Mouse (Mus musculus): ENCODE data around the gene Lama4. TPM values are rescaled to one million over a fixed set of nuclear protein-coding genes. Genes with fewer than 3 reads are reported as not detected.

The Lama4 gene
- polyA plus RNA-seq, 1 experiment from 2014 or later: 22.3 TPM

DNA sequence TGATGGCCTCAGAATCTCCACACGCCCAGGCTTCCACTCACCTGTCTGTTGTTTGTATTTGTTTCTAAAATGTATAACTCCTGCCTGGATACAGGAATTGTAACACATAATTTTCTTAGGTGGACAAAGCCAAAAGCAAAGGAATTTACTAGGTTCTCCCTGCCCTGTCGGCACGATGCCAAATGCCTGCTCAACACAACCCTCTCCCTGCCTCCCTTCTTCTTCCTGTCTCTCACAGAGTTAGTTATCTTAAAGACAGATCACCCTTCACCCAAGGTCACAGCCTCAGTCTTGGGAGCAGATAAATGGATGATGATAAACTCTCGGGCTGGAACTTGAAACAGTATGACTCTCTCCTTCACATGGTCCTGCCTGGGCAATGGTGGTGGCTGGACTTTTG, 35.6 kb downstream of the Lama4 start:
- ATAC-seq (ENCODE audit: low FRiP score): no peak
- no peaks in the 10 kb centered on the region for H3K9me3 ChIP-seq (replicated peaks)
- H3K4me3 ChIP-seq (replicated peaks): no peak overlapping the region
- no peak overlapping the region for H3K4me2 ChIP-seq
- H3K4me1 ChIP-seq: no peaks in the 10 kb centered on the region
- H3K27me3 ChIP-seq (replicated peaks): no peaks in the 10 kb centered on the region
- H3K27ac ChIP-seq (replicated peaks): no peak overlapping the region
- H3K36me3 ChIP-seq: no peaks in the 10 kb centered on the region
- 94% methylated on average over 4 of the region's 4 CpGs for WGBS
- H3K9ac ChIP-seq (replicated peaks): no peak overlapping the region

DNA sequence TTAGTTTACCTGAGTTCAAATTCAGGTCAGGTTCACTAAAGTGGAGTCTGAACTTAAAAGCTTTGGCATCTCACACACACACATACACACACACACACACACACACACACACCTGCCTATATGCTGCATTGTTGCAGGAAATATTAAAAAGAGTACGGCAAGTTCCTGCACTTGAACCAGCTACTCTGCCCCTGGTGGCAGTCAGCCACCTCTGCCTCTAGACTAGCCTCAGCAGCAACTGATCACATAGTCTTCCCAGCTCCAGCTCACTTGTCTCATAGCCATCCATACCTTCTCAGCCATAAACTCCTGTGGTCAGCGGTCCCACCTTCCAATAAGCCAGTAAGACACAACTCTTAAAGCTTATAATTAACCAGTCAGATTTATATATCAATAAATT, 37.2 kb downstream of the Lama4 start:
- H3K36me3 ChIP-seq: no peaks in the 10 kb centered on the region
- H3K9ac ChIP-seq (replicated peaks): no peak overlapping the region
- H3K4me3 ChIP-seq (replicated peaks): no peak overlapping the region
- ATAC-seq (ENCODE audit: low FRiP score): no peak
- no peaks in the 10 kb centered on the region for H3K4me1 ChIP-seq
- no peak overlapping the region for H3K27ac ChIP-seq (replicated peaks)
- no peak overlapping the region for H3K4me2 ChIP-seq
- H3K9me3 ChIP-seq (replicated peaks): no peaks in the 10 kb centered on the region
- no peaks in the 10 kb centered on the region for H3K27me3 ChIP-seq (replicated peaks)
- 83% methylated on average over 2 of the region's 2 CpGs for WGBS

GRCm38 (mm10) chr10:39003520-39003919, 38.2 kb downstream of the Lama4 start:
- no peak for ATAC-seq (ENCODE audit: low FRiP score)
- no peaks in the 10 kb centered on the region for H3K27me3 ChIP-seq (replicated peaks)
- no peak overlapping the region for H3K9ac ChIP-seq (replicated peaks)
- H3K9me3 ChIP-seq (replicated peaks): no peaks in the 10 kb centered on the region
- H3K36me3 ChIP-seq: no peaks in the 10 kb centered on the region
- H3K4me1 ChIP-seq: no peaks in the 10 kb centered on the region
- H3K4me3 ChIP-seq (replicated peaks): no peak overlapping the region
- H3K27ac ChIP-seq (replicated peaks): no peak overlapping the region
- H3K4me2 ChIP-seq: no peak overlapping the region

DNA sequence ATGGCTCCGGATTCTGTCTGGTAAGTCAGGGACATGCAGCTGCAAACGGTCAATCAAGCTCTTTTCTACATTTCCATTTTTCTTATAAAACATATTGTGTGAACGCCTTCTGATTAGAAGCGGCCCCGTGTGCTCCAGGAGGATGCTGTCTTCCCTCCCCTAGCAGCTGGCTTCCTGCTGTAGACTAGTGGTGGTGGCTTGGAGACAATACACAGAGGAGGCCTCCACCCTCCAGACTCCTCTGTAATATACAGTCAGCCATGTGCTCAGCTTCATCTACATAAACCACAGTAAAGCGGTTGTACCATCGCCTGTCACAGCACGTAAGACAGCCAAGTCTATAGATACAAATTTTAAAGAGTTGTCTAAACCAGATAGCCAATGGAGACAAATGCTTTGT, 40.2 kb downstream of the Lama4 start:
- Histone ChIP-seq H3K27ac (replicated peaks) (no peak overlapping the region), H3K9me3 (replicated peaks) (no peaks in the 10 kb centered on the region), H3K36me3 (no peaks in the 10 kb centered on the region), H3K27me3 (replicated peaks) (no peaks in the 10 kb centered on the region), H3K4me2 (no peak overlapping the region), H3K9ac (replicated peaks) (no peak overlapping the region), H3K4me3 (replicated peaks) (no peak overlapping the region), H3K4me1 (no peaks in the 10 kb centered on the region)
- ATAC-seq (ENCODE audit: low FRiP score): 0 out of 2 replicates have a peak, but pooled peaks have one; percentile 45
- 77% methylated on average over 8 of the region's 8 CpGs for WGBS

- Histone ChIP-seq H3K36me3 (no peaks in the 10 kb centered on the region), H3K27ac (replicated peaks) (no peak overlapping the region), H3K4me2 (no peak overlapping the region), H3K9ac (replicated peaks) (no peak overlapping the region), H3K4me1 (no peaks in the 10 kb centered on the region), H3K4me3 (replicated peaks) (no peak overlapping the region), H3K9me3 (replicated peaks) (no peaks in the 10 kb centered on the region), H3K27me3 (replicated peaks) (no peaks in the 10 kb centered on the region)
- no peak for ATAC-seq (ENCODE audit: low FRiP score)
- WGBS: 47% methylated on average over 4 of the region's 4 CpGs
These were observed 41.3 kb downstream of the Lama4 start for GRCm38 (mm10) chr10:39006433-39007105.

DNA sequence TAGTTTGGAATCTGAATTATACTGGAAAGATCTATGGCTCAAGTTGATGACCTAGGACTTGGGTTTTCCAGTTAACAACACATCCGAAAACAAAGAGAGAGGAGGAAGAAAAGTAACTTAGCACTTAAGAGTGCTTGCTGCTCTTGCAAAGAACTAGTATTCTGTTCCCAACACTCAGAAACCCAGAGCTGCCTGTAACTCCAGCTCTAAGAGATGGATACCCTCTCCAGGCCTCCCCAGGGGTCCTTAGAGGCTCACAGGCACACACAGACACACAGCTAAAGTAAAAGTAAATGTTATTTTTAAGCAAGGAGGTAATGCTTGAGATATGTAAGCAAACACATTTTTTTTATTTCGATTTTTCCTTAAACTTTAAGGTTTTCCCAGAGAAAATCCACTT, 49.5 kb downstream of the Lama4 start:
- Histone ChIP-seq H3K9me3 (replicated peaks) (no peaks in the 10 kb centered on the region), H3K9ac (replicated peaks) (no peak overlapping the region), H3K27me3 (replicated peaks) (no peaks in the 10 kb centered on the region), H3K4me1 (no peaks in the 10 kb centered on the region; the same call in 1 of the 2 replicates), H3K27ac (replicated peaks) (no peak overlapping the region), H3K36me3 (no peaks in the 10 kb centered on the region), H3K4me2 (no peak overlapping the region), H3K4me3 (replicated peaks) (no peak overlapping the region)
- 82% methylated on average over 2 of the region's 2 CpGs for WGBS
- ATAC-seq (ENCODE audit: low FRiP score): no peak

DNA sequence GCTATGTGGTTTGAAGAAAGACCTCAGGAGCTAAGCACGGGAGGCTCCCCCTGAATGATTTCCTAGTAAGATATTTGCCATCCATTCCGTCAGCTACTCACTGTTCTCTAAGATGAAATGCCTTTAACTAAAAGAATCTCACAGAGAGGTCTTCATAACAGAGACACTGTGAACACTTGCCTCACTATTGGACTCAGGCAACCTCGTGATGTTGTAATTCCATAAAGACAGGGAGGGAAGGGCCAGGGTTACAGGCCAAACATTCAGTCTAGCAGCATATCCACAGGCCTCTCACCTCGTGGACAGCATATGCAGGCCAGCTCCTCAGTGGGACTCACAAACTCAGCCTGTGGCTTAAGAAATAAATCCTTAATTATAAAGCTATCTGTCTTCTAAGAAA, 52.7 kb downstream of the Lama4 start:
- 69% methylated on average over 4 of the region's 4 CpGs for WGBS

GRCm38 (mm10) chr10:39018635-39019034, 53.3 kb downstream of the Lama4 start:
- H3K4me3 ChIP-seq (replicated peaks): no peak overlapping the region
- 57% methylated on average over 1 of the region's 1 CpGs for WGBS
- H3K4me2 ChIP-seq: no peak overlapping the region
- no peaks in the 10 kb centered on the region for H3K27me3 ChIP-seq (replicated peaks)
- H3K4me1 ChIP-seq: no peaks in the 10 kb centered on the region; the same call in 1 of the 2 replicates
- H3K9ac ChIP-seq (replicated peaks): no peak overlapping the region
- H3K36me3 ChIP-seq: no peaks in the 10 kb centered on the region
- H3K27ac ChIP-seq (replicated peaks): no peak overlapping the region
- no peak for ATAC-seq (ENCODE audit: low FRiP score)
- no peaks in the 10 kb centered on the region for H3K9me3 ChIP-seq (replicated peaks)

More for the DNA sequence above, 52.7 kb downstream of the Lama4 start:
- Histone ChIP-seq H3K27me3 (replicated peaks) (no peaks in the 10 kb centered on the region), H3K4me1 (no peaks in the 10 kb centered on the region; the same call in 1 of the 2 replicates), H3K9ac (replicated peaks) (no peak overlapping the region), H3K27ac (replicated peaks) (no peak overlapping the region), H3K36me3 (no peaks in the 10 kb centered on the region), H3K9me3 (replicated peaks) (no peaks in the 10 kb centered on the region), H3K4me3 (replicated peaks) (no peak overlapping the region), H3K4me2 (no peak overlapping the region)
- no peak for ATAC-seq (ENCODE audit: low FRiP score)

- WGBS: 86% methylated on average over 5 of the region's 5 CpGs
- no peak overlapping the region for H3K27ac ChIP-seq (replicated peaks)
- ATAC-seq (ENCODE audit: low FRiP score): no peak
- no peaks in the 10 kb centered on the region for H3K27me3 ChIP-seq (replicated peaks)
- H3K9ac ChIP-seq (replicated peaks): no peak overlapping the region
- no peak overlapping the region for H3K4me2 ChIP-seq
- H3K9me3 ChIP-seq (replicated peaks): no peaks in the 10 kb centered on the region
- no peaks in the 10 kb centered on the region for H3K36me3 ChIP-seq
- peaks cover 5% of the 10 kb centered on the region for H3K4me1 ChIP-seq
- no peak overlapping the region for H3K4me3 ChIP-seq (replicated peaks)
These were observed 58.4 kb downstream of the Lama4 start for GRCm38 (mm10) chr10:39023618-39024256.

DNA sequence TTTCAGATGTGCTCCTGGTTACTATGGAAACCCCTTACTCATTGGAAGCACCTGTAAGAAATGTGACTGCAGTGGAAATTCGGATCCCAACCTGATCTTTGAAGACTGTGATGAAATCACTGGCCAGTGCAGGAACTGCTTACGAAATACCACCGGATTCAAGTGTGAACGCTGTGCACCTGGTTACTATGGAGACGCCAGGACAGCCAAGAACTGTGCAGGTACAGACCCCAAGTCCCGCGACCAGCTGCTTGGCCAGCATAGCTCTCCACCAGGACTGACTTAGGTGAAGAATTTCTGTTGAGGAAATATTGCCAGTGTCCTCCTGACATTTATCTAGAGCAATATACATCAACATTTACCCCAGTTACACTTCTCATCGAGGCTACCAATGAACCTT, 61.2 kb downstream of the Lama4 start:
- H3K4me2 ChIP-seq: no peak overlapping the region
- H3K9ac ChIP-seq (replicated peaks): no peak overlapping the region
- no peaks in the 10 kb centered on the region for H3K9me3 ChIP-seq (replicated peaks)
- H3K4me1 ChIP-seq: peaks cover 16% of the 10 kb centered on the region; the same call in 1 of the 2 replicates
- H3K27ac ChIP-seq (replicated peaks): no peak overlapping the region
- ATAC-seq (ENCODE audit: low FRiP score): no peak
- no peaks in the 10 kb centered on the region for H3K27me3 ChIP-seq (replicated peaks)
- whole genome bisulfite sequencing: 92% methylated on average over 8 of the region's 8 CpGs
- no peak overlapping the region for H3K4me3 ChIP-seq (replicated peaks)
- H3K36me3 ChIP-seq: no peaks in the 10 kb centered on the region

GRCm38 (mm10) chr10:39027058-39027457, 61.7 kb downstream of the Lama4 start:
- Histone ChIP-seq H3K9ac (replicated peaks) (no peak overlapping the region), H3K27me3 (replicated peaks) (no peaks in the 10 kb centered on the region), H3K9me3 (replicated peaks) (no peaks in the 10 kb centered on the region), H3K36me3 (no peaks in the 10 kb centered on the region), H3K4me3 (replicated peaks) (no peak overlapping the region), H3K4me2 (no peak overlapping the region), H3K27ac (replicated peaks) (no peak overlapping the region), H3K4me1 (peaks cover 16% of the 10 kb centered on the region; the same call in 1 of the 2 replicates)
- no peak for ATAC-seq (ENCODE audit: low FRiP score)
- 67% methylated on average over 5 of the region's 5 CpGs for WGBS

DNA sequence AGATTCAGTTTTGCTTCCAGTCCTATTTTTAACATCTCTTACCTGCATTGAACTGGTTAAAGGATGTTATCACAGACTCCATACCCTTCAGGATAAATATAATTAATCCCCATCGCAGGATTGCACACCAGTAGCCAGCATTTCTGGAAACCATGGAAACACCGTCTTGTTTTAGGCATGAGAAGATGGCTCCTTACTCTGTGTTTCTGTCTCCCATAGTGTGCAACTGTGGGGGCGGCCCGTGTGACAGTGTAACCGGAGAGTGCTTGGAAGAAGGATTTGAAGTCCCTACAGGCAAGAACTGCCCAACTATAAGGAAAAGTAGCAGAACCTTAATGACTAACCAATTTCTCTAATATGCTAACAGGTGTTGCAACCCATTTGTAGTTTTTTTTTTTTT, 63.1 kb downstream of the Lama4 start:
- 61% methylated on average over 5 of the region's 5 CpGs for WGBS

More for the DNA sequence above, 63.1 kb downstream of the Lama4 start:
- peaks cover 16% of the 10 kb centered on the region; the same call in 1 of the 2 replicates for H3K4me1 ChIP-seq
- H3K9me3 ChIP-seq (replicated peaks): no peaks in the 10 kb centered on the region
- ATAC-seq (ENCODE audit: low FRiP score): no peak
- H3K4me3 ChIP-seq (replicated peaks): no peak overlapping the region
- H3K9ac ChIP-seq (replicated peaks): no peak overlapping the region
- no peak overlapping the region for H3K4me2 ChIP-seq
- H3K27me3 ChIP-seq (replicated peaks): no peaks in the 10 kb centered on the region
- H3K27ac ChIP-seq (replicated peaks): no peak overlapping the region
- H3K36me3 ChIP-seq: no peaks in the 10 kb centered on the region

Data from neural tube, embryonic 15.5 days (tissue).